Mouse (Mus musculus) cortical plate, adult 2 months (tissue): ENCODE measurements around the gene Commd1. TPM values are rescaled to one million over a fixed set of nuclear protein-coding genes. Genes with fewer than 3 reads are reported as not detected.

Experiments used
- H3K27ac ChIP-seq: fragments of 200-500 bp; 2 replicates; pipeline ENCODE4 v1.5.1; 2012; ENCODE audit warnings: low read length, control low read depth, inconsistent platforms; ENCODE audit not compliant: insufficient read depth
- H3K4me1 ChIP-seq: fragments of 200-500 bp; 2 replicates; pipeline ENCODE4 v1.6.1; 2011; ENCODE audit warnings: low read length; ENCODE audit not compliant: control insufficient read depth, insufficient read depth
- H3K4me3 ChIP-seq: fragments of 200-500 bp; 2 replicates; pipeline ENCODE4 v1.5.1; 2011; ENCODE audit warnings: mild to moderate bottlenecking, low read length, control low read depth; ENCODE audit not compliant: insufficient read depth
- CTCF ChIP-seq: fragments of 200-500 bp; IDR thresholded peaks from 2 replicates; pipeline ENCODE4 v1.5.1; 2011; ENCODE audit warnings: mild to moderate bottlenecking, control low read depth, low read length; ENCODE audit not compliant: insufficient read depth; ENCODE audit errors: extremely low read depth
- POLR2A ChIP-seq: fragments of 200-500 bp; IDR thresholded peaks from 2 replicates; pipeline ENCODE4 v1.6.1; 2011; ENCODE audit warnings: mild to moderate bottlenecking, low read length, control low read depth; ENCODE audit not compliant: insufficient read depth; ENCODE audit errors: extremely low read depth
- polyA plus RNA-seq: library from polyadenylated mRNA; depleted of rRNA; stranded (reverse); fragments of >200 nt; gene quantifications from 2 replicates; pipeline ENCODE4 v1.2.3, GENCODE M21; 2012

Commd1 gene
- polyA plus RNA-seq, 1 experiment, result 39.4 TPM

GRCm38 (mm10) chr11:23013580-23014294 is 31.6 kb upstream of the Commd1 start:
- TF ChIP-seq CTCF, result peak; percentile 12; the same call in 1 of the 2 replicates
- TF ChIP-seq POLR2A, result no peak
- no peak overlapping the region for H3K4me3 ChIP-seq
- H3K27ac ChIP-seq, result no peak overlapping the region
- no peaks in the 10 kb centered on the region for H3K4me1 ChIP-seq

- H3K4me3 ChIP-seq, result no peak overlapping the region
- H3K27ac ChIP-seq, result no peak overlapping the region
- H3K4me1 ChIP-seq, result no peaks in the 10 kb centered on the region
- no peak for TF ChIP-seq POLR2A
- no peak for TF ChIP-seq CTCF
These were observed 30.9 kb upstream of the Commd1 start for GRCm38 (mm10) chr11:23013096-23013495.

GRCm38 (mm10) chr11:23008824-23009200 is 26.6 kb upstream of the Commd1 start:
- TF ChIP-seq POLR2A (no peak), CTCF (no peak)
- H3K4me1 ChIP-seq, result no peaks in the 10 kb centered on the region
- peak overlapping the region; percentile 86; the same call in 1 of the 2 replicates for H3K4me3 ChIP-seq
- no peak overlapping the region for H3K27ac ChIP-seq

- Histone ChIP-seq H3K4me1 (no peaks in the 10 kb centered on the region), H3K27ac (peak overlapping the region; percentile 82), H3K4me3 (peak overlapping the region; percentile 86)
- TF ChIP-seq CTCF (no peak), POLR2A (peak; percentile 72)
These were observed 26.1 kb upstream of the Commd1 start for GRCm38 (mm10) chr11:23008181-23008823.

GRCm38 (mm10) chr11:23007481-23008180 is 25.4 kb upstream of the Commd1 start, which contains the start of gene Fam161a:
TSS of gene Fam161a (plus strand) at chr11:23007531.
- Histone ChIP-seq H3K4me1 (no peaks in the 10 kb centered on the region), H3K4me3 (peak within 1 kb of the TSS; percentile 86)
- no peak for TF ChIP-seq CTCF
- 0 out of 2 replicates have a peak, but pooled peaks have one; percentile 63 for TF ChIP-seq POLR2A

GRCm38 (mm10) chr11:23007166-23007480 is 24.9 kb upstream of the Commd1 start:
- H3K27ac ChIP-seq, result no peak overlapping the region
- H3K4me1 ChIP-seq, result no peaks in the 10 kb centered on the region
- TF ChIP-seq CTCF (no peak), POLR2A (no peak)
- H3K4me3 ChIP-seq, result peak overlapping the region; percentile 86; the same call in 1 of the 2 replicates

More at GRCm38 (mm10) chr11:23007481-23008180, 25.4 kb upstream of the Commd1 start, which contains the start of gene Fam161a:
- H3K27ac ChIP-seq, result peak within 1 kb of the TSS; percentile 82

- TF ChIP-seq CTCF (no peak), POLR2A (no peak)
- Histone ChIP-seq H3K4me1 (no peaks in the 10 kb centered on the region), H3K4me3 (no peak overlapping the region), H3K27ac (no peak overlapping the region)
These were observed 23.1 kb upstream of the Commd1 start for GRCm38 (mm10) chr11:23005276-23005675.

GRCm38 (mm10) chr11:22998308-22998707 is 16.1 kb upstream of the Commd1 start:
- no peak overlapping the region for H3K4me3 ChIP-seq
- H3K27ac ChIP-seq, result no peak overlapping the region
- H3K4me1 ChIP-seq, result no peaks in the 10 kb centered on the region
- no peak for TF ChIP-seq CTCF
- TF ChIP-seq POLR2A, result no peak

GRCm38 (mm10) chr11:22995461-22995860 is 13.3 kb upstream of the Commd1 start:
- Histone ChIP-seq H3K27ac (no peak overlapping the region), H3K4me1 (peaks cover 2% of the 10 kb centered on the region; the same call in 1 of the 2 replicates), H3K4me3 (no peak overlapping the region)
- TF ChIP-seq CTCF, result no peak
- TF ChIP-seq POLR2A, result no peak
